ENCODE assay signal across 25 mouse cellular contexts in the genomic region with DNA sequence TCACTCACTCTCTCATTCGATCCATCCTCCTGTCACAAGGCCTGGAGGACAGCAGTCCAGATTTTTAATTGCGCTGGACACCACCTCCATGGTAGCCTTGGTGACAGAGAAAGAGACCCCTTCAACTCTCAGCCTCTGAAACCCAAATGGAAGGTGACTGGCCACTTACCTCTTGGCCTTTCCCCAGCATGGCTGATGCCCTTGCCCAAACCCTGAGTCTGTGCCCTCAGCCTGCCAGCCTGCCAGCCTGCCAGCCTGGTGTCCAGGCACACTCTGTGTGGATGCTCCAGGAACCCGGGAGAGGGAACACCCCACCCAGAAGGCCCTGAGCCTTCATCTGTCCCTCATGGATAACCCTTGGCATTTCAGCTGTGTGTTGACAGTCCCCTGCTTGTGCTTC. TPM values are rescaled to one million over a fixed set of nuclear protein-coding genes. Genes with fewer than 3 reads are reported as not detected.
DNase-seq lines count a peak whose midpoint lies in the region; ATAC-seq and TF ChIP-seq lines count a peak whose summit lies in the region.
"Had no signal": no experiment of that assay in that cellular context is flagged by ENCODE, and none has a peak within 500 bp of the region (broad histone marks: within the 10 kb centered on the region; RNA-seq: fewer than 3 reads in every experiment).

No protein-coding gene starts in this region.

- peak overlapping the region; percentile 5; the same call in 1 of the 2 replicates for H3K9ac ChIP-seq in intestine, embryonic 16.5 days (ENCODE audit: low read depth, low read length)
- no peak overlapping the region for H3K9ac ChIP-seq in intestine, postnatal 0 days (ENCODE audit: low read depth, low read length)
- H3K9ac ChIP-seq: liver, embryonic 15.5 days; lung, embryonic 15.5 days; neural tube, embryonic 15.5 days; stomach, embryonic 15.5 days had no signal

- H3K27ac ChIP-seq in intestine, embryonic 16.5 days (ENCODE audit: low read length), result no peak overlapping the region
- H3K27ac ChIP-seq in intestine, postnatal 0 days (ENCODE audit: low read depth, low read length), result no peak overlapping the region
- no peak overlapping the region for H3K27ac ChIP-seq in cortical plate, adult 2 months (ENCODE audit: insufficient read depth, low read length)
- H3K27ac ChIP-seq: forebrain, embryonic 10.5 days; gastrocnemius, adult 2 months; heart, embryonic 10.5 days; kidney, postnatal 0 days; limb, embryonic 10.5 days; liver, embryonic 15.5 days; lung, embryonic 15.5 days; midbrain, embryonic 13.5 days; neural tube, embryonic 15.5 days; stomach, embryonic 15.5 days had no signal

- intact Hi-C loops in left cerebral cortex, postnatal 4 days (cut with DNase I), result no loop called here

- DNase-seq in cerebellum, adult 11 months, result peak; percentile 43
- DNase-seq in cerebellum, adult 9-10 months, result peak; percentile 61
- no peak for DNase-seq in left cerebral cortex, postnatal 4 days
- DNase-seq: adrenal gland, postnatal 25 days; gastrocnemius, adult 2 months; kidney, adult 2 months; layer of hippocampus, adult 9-11 months; liver; lung, postnatal 36 days; thymus, postnatal 25 days had no signal

- H3K4me1 ChIP-seq in intestine, embryonic 16.5 days (ENCODE audit: control insufficient read depth, insufficient read depth, low read length), result peaks cover 20% of the 10 kb centered on the region
- H3K4me1 ChIP-seq in intestine, postnatal 0 days (replicated peaks; ENCODE audit: control insufficient read depth, insufficient read depth, low read length), result peaks cover 3% of the 10 kb centered on the region; the same call in 1 of the 2 replicates
- no peaks in the 10 kb centered on the region; the same call in 1 of the 2 replicates for H3K4me1 ChIP-seq in cortical plate, adult 2 months (ENCODE audit: control insufficient read depth, insufficient read depth, low read length)

- no peaks in the 10 kb centered on the region for H3K36me3 ChIP-seq in intestine, embryonic 16.5 days (ENCODE audit: control insufficient read depth, insufficient read depth, low read length)
- no peaks in the 10 kb centered on the region for H3K36me3 ChIP-seq in intestine, postnatal 0 days (ENCODE audit: control insufficient read depth, insufficient read depth)
- H3K36me3 ChIP-seq: forebrain, embryonic 10.5 days; heart, embryonic 10.5 days; limb, embryonic 10.5 days; liver, embryonic 15.5 days; lung, embryonic 15.5 days; midbrain, embryonic 13.5 days; neural tube, embryonic 15.5 days; stomach, embryonic 15.5 days had no signal

- no peak for TF ChIP-seq POLR2A in cortical plate, adult 2 months (IDR thresholded peaks at IDR 0.05; ENCODE audit: extremely low read depth, insufficient read depth, low read length)

- peaks cover 23% of the 10 kb centered on the region for H3K27me3 ChIP-seq in intestine, embryonic 16.5 days (replicated peaks; ENCODE audit: control insufficient read depth, insufficient read depth, low read length)
- H3K27me3 ChIP-seq in intestine, postnatal 0 days (replicated peaks; ENCODE audit: control insufficient read depth, insufficient read depth, low read length), result peaks cover 19% of the 10 kb centered on the region

- WGBS in intestine, embryonic 16.5 days, result 85% methylated on average over 3 of the region's 3 CpGs
- 85% methylated on average over 3 of the region's 3 CpGs for WGBS in intestine, postnatal 0 days

- ATAC-seq in cerebellum, adult (ENCODE audit: insufficient number of reproducible peaks, low FRiP score, low TSS enrichment), result no peak
- no peak for ATAC-seq in intestine, embryonic 16.5 days
- no peak for ATAC-seq in intestine, postnatal 0 days
- ATAC-seq: midbrain, embryonic 13.5 days had no signal

- H3K9me3 ChIP-seq in intestine, embryonic 16.5 days (ENCODE audit: control insufficient read depth, low read length), result no peaks in the 10 kb centered on the region
- no peaks in the 10 kb centered on the region for H3K9me3 ChIP-seq in intestine, postnatal 0 days (ENCODE audit: control insufficient read depth)
- H3K9me3 ChIP-seq: forebrain, embryonic 10.5 days; heart, embryonic 10.5 days; limb, embryonic 10.5 days; liver, embryonic 15.5 days; lung, embryonic 15.5 days; midbrain, embryonic 13.5 days; neural tube, embryonic 15.5 days; stomach, embryonic 15.5 days had no signal

- no peak for TF ChIP-seq CTCF in intestine, postnatal 0 days (IDR thresholded peaks at IDR 0.05; ENCODE audit: low read depth)
- no peak for TF ChIP-seq CTCF in cortical plate, adult 2 months (IDR thresholded peaks at IDR 0.05; ENCODE audit: extremely low read depth, insufficient read depth, low read length)

- H3K4me3 ChIP-seq in intestine, embryonic 16.5 days (ENCODE audit: low read length), result no peak overlapping the region
- H3K4me3 ChIP-seq in intestine, postnatal 0 days (ENCODE audit: low read depth, low read length), result no peak overlapping the region
- 0 out of 2 replicates have a peak overlapping the region, but pooled peaks have one; percentile 4 for H3K4me3 ChIP-seq in cortical plate, adult 2 months (ENCODE audit: insufficient read depth, low read length)
- H3K4me3 ChIP-seq: forebrain, embryonic 10.5 days; gastrocnemius, adult 2 months; heart, embryonic 10.5 days; limb, embryonic 10.5 days; liver, embryonic 15.5 days; lung, embryonic 15.5 days; megakaryocyte, embryonic 14.5 days; midbrain, embryonic 13.5 days; myocyte; neural tube, embryonic 15.5 days; stomach, embryonic 15.5 days had no signal

- H3K4me2 ChIP-seq in intestine, embryonic 16.5 days (ENCODE audit: low read depth, low read length), result no peak overlapping the region
- no peak overlapping the region for H3K4me2 ChIP-seq in intestine, postnatal 0 days (replicated peaks; ENCODE audit: low read depth)
- H3K4me2 ChIP-seq: liver, embryonic 15.5 days; lung, embryonic 15.5 days; midbrain, embryonic 13.5 days; neural tube, embryonic 15.5 days; stomach, embryonic 15.5 days had no signal

RNA-seq across cellular contexts. Expression of a gene that starts 2.1 kb away (rescaled TPM):
- 0.54 and 0.60 TPM in 2 replicates for polyA plus RNA-seq in intestine, embryonic 16.5 days (2015; fragmentation: Nextera tagmentation; extraction: Ambion mirVana)
- 0.41 and 0.48 TPM in 2 replicates for polyA plus RNA-seq in intestine, postnatal 0 days (2015; fragmentation: Nextera tagmentation; extraction: Ambion mirVana)
- polyA plus RNA-seq in cortical plate, adult 2 months (2012; rRNA removed), result 15.9 and 16.4 TPM in 2 replicates
- total RNA-seq in left cerebral cortex, postnatal 4 days (2021), result 10 to 100 TPM; 12.9 to 13.8 TPM

RNA-seq across cellular contexts. Expression of a gene that starts 2.5 kb away (rescaled TPM):
- polyA plus RNA-seq in intestine, embryonic 16.5 days (2015; fragmentation: Nextera tagmentation; extraction: Ambion mirVana), result 4.1 and 4.4 TPM in 2 replicates
- 1.4 TPM in 2 replicates for polyA plus RNA-seq in intestine, postnatal 0 days (2015; fragmentation: Nextera tagmentation; extraction: Ambion mirVana)
- 14.3 and 14.8 TPM in 2 replicates for polyA plus RNA-seq in cortical plate, adult 2 months (2012; rRNA removed)
- 1 to 10 TPM; 5.0 to 5.8 TPM for total RNA-seq in left cerebral cortex, postnatal 4 days (2021)

RNA-seq across cellular contexts. Expression of a gene that starts 41.7 kb away (rescaled TPM):
- polyA plus RNA-seq in intestine, embryonic 16.5 days (2015; fragmentation: Nextera tagmentation; extraction: Ambion mirVana), result 51.3 and 55.7 TPM in 2 replicates
- 14.5 and 15.7 TPM in 2 replicates for polyA plus RNA-seq in intestine, postnatal 0 days (2015; fragmentation: Nextera tagmentation; extraction: Ambion mirVana)
- polyA plus RNA-seq in cortical plate, adult 2 months (2012; rRNA removed), result 11.9 and 13.2 TPM in 2 replicates
- total RNA-seq in left cerebral cortex, postnatal 4 days (2021), result 10 to 100 TPM in 1 of 2 experiments, 1 to 10 TPM in 1; 9.4 to 12.4 TPM

Comparison
In these comparisons a context has a peak if more than half of its experiments do, and no peak if none do; other contexts are left out.
1. RNA of a gene that starts 2.1 kb away (polyA plus RNA-seq): 15.9 to 16.4 TPM in cortical plate, adult 2 months; 0.54 to 0.60 TPM in intestine, embryonic 16.5 days and 0.41 to 0.48 TPM in intestine, postnatal 0 days; every median in the first group is over 10 times any median in the second.